Mouse (Mus musculus) heart, postnatal 25 days (tissue): ENCODE results near the gene B3glct. TPM values are rescaled to one million over a fixed set of nuclear protein-coding genes. Genes with fewer than 3 reads are reported as not detected.

ENCODE experiments used
- DNase-seq: peaks from one replicate; pipeline ENCODE4 v3.0.0; 2022; ENCODE audit warnings: low spot score
- intact Hi-C: fragments of 180-260 bp; cut with DNase I; formaldehyde crosslinking; loops from one replicate; pipeline ENCODE4 v1.15.1; 2025
- total RNA-seq, 2 experiments: library from RNA; stranded (reverse); gene quantifications; 2 replicates each; pipeline ENCODE4 v1.2.3; 2021

The B3glct gene
- total RNA-seq, 2 experiments from 2014 or later, result 4.6 to 5.7 TPM

DNA sequence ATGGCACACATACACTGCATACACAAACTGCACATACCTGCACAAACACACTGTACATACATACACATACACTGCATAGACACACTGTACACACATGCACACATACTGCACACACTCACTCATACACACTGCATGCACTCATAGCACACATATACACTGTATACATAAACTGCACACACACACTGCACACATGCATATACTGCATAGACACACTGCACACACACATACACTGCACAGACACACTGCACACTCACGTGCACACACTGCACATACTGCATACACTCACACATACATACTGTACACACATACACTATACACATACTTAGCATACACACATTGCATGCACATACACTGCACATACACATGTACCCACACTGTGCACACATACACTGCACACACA, 59.2 kb downstream of the B3glct start:
- intact Hi-C loops, result no loop called here
- no peak for DNase-seq

- no peak for DNase-seq
Observed at GRCm38 (mm10) chr5:149740145-149740544, 62.1 kb downstream of the B3glct start.

GRCm38 (mm10) chr5:149740703-149741102, 62.7 kb downstream of the B3glct start:
- intact Hi-C loops, result no loop called here
- no peak for DNase-seq

More at GRCm38 (mm10) chr5:149740145-149740544, 62.1 kb downstream of the B3glct start:
- intact Hi-C loops, result no loop called here

DNA sequence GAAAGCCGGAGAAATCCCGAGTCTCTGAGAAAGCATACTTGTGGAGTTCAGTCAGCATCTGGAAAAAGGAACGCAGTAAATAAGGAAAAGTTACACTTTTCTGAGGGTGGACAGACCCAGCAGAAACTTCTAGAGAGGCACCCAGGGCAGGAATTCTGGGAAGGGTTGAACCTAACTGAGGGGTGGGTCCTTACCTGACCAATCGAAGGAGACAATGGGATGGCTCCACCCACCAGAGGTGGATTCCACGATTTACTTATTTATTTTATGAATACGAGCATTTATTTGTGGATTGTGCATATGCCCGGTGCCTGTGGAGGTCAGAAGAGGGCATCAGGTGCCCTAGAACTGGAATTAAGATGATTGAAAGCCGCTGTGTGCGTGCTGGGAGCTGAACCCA, 64.3 kb downstream of the B3glct start:
- intact Hi-C loops, result no loop called here

DNA sequence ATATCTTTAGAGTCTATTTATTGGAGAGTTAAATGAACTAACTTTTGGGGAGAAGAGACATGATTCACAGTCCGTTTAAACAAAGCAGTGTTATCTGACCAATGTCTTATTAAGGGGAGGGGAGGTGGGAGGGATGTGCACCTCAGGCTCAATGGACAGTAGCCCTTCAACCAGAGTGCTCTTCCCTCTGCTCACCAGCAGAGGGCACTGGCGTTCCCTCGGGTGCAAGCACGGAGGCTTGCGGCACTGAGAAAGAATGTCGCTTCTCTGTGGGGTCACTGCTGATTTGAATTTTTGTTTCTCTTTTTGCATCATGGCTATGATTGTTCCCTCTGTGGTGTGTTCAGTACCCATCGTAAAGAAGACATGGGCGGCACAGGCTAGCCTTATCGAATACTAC, 67.0 kb downstream of the B3glct start:
- intact Hi-C loops, result no loop called here
- DNase-seq, result no peak

More for the DNA sequence above, 64.3 kb downstream of the B3glct start:
- no peak for DNase-seq

GRCm38 (mm10) chr5:149748640-149749580, 70.9 kb downstream of the B3glct start:
- intact Hi-C loops, result no loop called here
- DNase-seq, result no peak

- intact Hi-C loops, result no loop called here
- no peak for DNase-seq
Observed at GRCm38 (mm10) chr5:149751861-149752260, 73.8 kb downstream of the B3glct start.

GRCm38 (mm10) chr5:149753073-149753472, 75.0 kb downstream of the B3glct start:
- intact Hi-C loops, result no loop called here
- DNase-seq, result no peak

DNA sequence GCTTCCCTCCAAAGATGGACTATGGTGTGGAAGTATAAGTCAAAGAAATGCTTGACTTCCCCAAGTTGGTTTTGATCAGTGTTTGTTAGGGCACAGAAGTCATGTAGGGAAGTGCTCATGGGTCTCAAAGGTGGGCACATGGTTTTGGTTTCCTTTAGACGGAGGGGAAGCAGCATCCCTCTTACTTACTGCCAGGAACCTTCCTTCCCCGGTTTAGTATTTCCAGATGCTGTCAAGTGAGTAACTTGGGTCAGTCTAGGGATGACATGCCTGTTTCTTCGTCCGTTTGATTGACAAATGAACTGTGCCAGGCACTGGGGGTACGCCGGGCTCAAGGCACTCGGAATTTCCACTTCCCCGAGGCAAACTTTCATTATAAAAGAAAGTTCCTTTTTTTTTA, 89.1 kb downstream of the B3glct start:
- no peak for DNase-seq
- intact Hi-C loops, result no loop called here

DNA sequence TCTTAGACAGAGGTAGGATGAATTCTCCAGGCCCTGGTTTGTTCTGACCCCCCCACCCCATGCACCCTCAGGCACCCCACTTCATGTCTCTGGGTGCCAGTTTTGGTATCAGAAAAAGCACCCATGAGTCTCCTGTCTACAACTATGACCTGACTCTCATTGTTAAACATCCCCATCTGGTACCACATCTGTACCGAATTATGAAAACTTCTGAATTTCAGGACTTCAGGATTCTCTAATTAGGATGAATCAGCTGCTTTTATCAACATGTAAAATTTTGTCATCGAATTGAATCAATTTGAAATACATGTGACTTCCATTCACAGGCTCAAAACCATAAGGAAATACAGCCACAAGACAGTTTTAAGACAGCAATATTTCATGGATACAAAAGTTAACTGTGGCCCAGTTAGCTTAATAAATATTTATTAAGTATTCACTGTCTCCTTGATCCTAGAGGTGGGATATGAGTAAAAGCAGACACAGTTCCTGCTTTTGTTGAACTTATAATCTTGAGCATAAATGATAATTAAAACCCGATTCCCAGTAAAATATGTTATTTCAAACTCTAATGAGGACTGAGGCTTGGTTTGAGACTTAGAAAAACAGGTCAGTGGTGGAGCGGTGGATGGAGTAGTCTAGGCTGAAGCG, 89.7 kb downstream of the B3glct start:
- DNase-seq, result no peak
- intact Hi-C loops, result no loop called here

- DNase-seq, result no peak
- intact Hi-C loops, result no loop called here
Observed at GRCm38 (mm10) chr5:149769666-149770065, 91.6 kb downstream of the B3glct start.

DNA sequence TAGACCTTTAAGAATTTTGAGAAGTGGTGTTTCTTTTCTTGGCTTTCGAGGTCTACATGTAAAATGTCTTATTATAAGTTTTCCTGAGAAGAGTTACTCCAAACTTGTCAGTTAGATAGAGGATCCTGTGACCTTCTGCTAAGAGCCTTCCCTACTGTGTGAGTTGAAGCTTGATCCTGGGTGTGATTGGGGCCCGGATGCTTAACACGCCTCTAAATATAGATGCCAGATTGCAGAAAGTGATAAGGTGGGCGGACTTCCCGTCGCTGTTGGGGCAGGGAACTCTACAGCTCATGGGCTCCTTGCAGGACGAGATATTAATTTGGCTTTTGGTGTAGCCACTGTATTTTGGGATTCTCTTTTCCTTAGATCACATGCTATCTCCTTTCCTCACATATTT, 98.0 kb downstream of the B3glct start:
- intact Hi-C loops, result no loop called here
- DNase-seq, result no peak

GRCm38 (mm10) chr5:149779740-149780139, 101.7 kb downstream of the B3glct start:
- DNase-seq, result no peak
- intact Hi-C loops, result no loop called here

- no peak for DNase-seq
- intact Hi-C loops, result no loop called here
Observed at GRCm38 (mm10) chr5:149780411-149780810, 102.4 kb downstream of the B3glct start.

DNA sequence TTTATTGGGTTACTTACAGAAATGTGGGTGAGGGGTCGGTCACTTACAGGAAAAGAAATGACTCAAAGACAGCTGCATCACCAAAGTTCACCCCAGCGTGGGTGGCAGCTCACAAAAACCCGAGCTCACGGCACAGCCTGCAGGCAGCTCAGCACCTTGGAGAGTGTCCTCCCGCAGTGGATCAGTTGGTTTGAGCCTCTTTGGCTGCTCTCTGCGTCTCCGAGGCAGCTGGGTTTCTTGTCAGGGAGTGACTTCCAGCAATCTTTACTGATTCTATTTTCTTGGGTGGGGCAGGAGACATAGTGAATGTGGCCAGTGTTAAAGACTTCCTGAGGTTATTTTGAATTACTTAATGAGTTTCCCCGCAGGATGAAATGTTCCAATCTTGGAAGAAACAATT, 112.1 kb downstream of the B3glct start:
- no peak for DNase-seq
- intact Hi-C loops, result no loop called here

DNA sequence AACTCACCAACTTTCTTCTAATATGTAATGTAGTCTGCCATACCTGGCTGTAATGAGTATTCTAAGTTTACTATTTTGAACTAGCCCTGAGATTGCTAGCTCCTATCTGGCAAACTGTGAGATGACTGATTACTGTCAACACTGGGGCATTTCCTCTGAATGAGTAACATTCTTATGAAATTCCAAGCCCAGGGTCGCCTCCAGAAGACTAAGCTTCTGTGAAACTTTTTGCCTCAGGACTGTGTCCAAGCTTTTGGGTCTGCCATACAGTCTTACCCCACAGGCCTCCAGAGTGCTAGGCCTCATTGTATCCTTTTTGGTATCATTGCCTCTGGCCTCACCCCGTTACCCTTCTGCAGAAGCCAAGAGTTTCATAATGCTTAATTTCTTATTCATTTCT, 132.0 kb downstream of the B3glct start:
- DNase-seq, result no peak
- intact Hi-C loops, result no loop called here

GRCm38 (mm10) chr5:149811835-149812234, 133.8 kb downstream of the B3glct start:
- no peak for DNase-seq
- intact Hi-C loops, result no loop called here
